Mouse (Mus musculus) urinary bladder, postnatal 0 days (tissue): Measurements from ENCODE around the gene Txndc17. TPM values are rescaled to one million over a fixed set of nuclear protein-coding genes. Genes with fewer than 3 reads are reported as not detected.

Source experiments
- polyA plus RNA-seq: library from polyadenylated mRNA; unstranded; fragments of >200 nt; fragmentation: Nextera tagmentation; extraction: Ambion mirVana; gene quantifications from 2 replicates; pipeline ENCODE4 v1.2.1, GENCODE M21; 2015

Gene Txndc17
- polyA plus RNA-seq = 245 and 246 TPM in 2 replicates

DNA sequence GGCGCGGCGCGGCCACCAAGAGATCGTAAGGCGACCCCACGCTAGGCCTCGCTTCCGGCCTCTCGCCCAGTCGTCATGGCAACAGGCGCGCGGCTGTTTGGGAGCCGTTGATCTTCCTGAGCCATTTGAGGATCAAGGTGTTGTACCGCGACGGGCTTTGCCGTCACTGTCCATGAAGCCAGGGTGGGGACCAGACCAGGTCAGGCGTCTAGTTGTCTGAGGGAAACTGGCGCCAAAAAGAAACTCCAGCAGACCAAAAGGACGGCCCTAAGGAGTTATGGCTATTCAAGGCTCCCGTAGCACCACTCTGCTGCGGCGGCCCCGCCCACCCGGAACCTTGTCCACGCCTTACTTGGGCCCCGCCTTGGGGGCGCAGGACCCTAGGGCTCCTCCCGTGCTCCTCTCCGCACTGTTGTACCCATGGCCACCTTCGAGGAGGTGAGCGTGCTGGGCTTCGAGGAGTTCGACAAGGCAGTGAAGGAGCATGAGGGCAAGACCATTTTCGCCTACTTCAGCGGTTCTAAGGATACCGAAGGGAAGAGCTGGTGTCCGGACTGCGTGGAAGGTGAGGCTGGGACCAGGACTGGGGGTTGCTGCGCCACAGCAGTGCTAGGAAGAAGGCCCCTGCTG lies at the start of gene Txndc17, which contains the start of gene 4933427D14Rik:
Txndc17 (plus strand) TSS at position 344 of the 630 bp plus-strand sequence.
4933427D14Rik (minus strand) TSS at position 256 of the 630 bp plus-strand sequence.

DNA sequence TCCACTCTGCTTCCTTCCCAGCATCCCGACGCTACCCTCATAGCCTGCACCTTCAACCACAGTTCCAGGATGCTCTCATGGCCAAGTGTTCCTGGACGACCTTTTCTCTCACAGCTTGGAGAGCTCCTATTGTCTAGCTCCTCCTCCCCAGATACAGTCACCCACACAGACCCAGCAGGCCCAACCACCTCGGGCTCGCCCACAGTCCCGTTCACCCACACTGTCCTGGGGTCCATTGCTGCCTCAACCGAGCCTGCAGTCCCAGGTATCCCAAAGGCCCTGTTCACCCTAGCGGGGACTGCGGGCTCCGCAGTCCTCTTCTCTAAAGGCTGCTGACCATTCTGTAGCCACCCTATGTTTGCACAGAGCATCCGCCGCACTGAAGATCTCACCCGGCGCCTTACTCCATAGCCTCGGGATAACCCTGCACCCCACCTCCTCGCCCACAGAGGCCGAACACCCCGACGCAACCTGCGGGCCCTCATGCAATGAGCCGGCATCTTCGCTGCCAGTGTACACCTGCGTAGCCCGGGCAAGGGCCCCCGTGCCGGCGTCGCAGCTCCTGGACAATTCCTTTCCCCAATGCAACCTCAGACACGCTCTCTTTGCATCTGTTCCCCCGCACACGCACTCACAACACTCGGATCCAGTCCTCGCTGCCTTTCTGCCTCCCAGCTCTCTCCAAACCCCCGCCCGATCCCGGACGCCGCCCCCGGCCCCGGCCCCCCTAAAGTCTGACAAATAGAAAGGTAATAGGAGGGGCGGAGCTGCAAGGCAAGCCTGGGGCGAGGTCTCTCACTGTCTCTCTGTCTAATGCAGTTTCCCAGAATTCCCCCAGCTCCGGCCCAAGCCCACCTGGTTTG lies 775 bp upstream of the Txndc17 start, which contains the start of gene Gm43951:
Gm43951 (minus strand) TSS at position 500 of the 863 bp plus-strand sequence.

DNA sequence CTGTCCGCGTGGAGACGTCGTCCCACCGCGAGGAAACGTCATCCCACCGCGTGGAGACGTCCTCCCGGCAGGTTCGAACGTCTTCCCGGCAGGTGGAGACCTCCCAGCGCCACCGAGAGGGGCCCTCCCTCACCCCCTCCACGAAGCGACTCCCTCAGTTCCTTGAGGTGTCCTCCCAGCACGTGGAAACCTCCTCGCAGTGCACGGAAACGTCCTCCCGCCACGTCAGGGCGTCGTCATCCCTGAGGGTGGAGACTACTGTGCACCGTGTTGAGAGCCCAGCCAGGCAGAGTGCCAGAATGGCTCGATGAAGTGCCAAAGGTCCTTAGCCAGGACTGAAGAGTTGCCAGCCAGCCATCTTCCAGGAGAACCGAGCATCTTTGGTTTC lies 8.1 kb downstream of the Txndc17 start, which contains the start of gene Med31:
Med31 (minus strand) TSS at position 183 of the 388 bp plus-strand sequence.

Other genes with a start within 250 kb of the Txndc17 start
- gene Aipl1, start 170.0 kb upstream of the Txndc17 start, polyA plus RNA-seq = 0.24 and 0.33 TPM in 2 replicates
- gene Pimreg, start 165.5 kb upstream of the Txndc17 start, polyA plus RNA-seq = 23.6 and 30.9 TPM in 2 replicates
- 1.2 and 1.3 TPM in 2 replicates for gene Pitpnm3, start 71.8 kb upstream of the Txndc17 start, polyA plus RNA-seq
- gene Gm43951, start 707 bp upstream of the Txndc17 start, polyA plus RNA-seq = 0.07 and 0.08 TPM in 2 replicates
- 6.2 and 6.6 TPM in 2 replicates for gene 4933427D14Rik, start 88 bp upstream of the Txndc17 start, polyA plus RNA-seq
- gene Med31, start 8.0 kb downstream of the Txndc17 start, polyA plus RNA-seq = 28.3 and 28.4 TPM in 2 replicates
- gene Slc13a5, start 59.7 kb downstream of the Txndc17 start, polyA plus RNA-seq = 0.06 and 0.08 TPM in 2 replicates
- 20.3 and 24.7 TPM in 2 replicates for gene Xaf1, start 94.1 kb downstream of the Txndc17 start, polyA plus RNA-seq
- gene Fbxo39, start 106.9 kb downstream of the Txndc17 start, polyA plus RNA-seq = not detected in 2 replicates
- gene Tekt1, start 154.9 kb downstream of the Txndc17 start, polyA plus RNA-seq = 0.11 TPM in 1 of 2 replicates, not detected in the other
- gene Smtnl2, start 204.2 kb downstream of the Txndc17 start, polyA plus RNA-seq = 31.2 and 39.8 TPM in 2 replicates
- gene Ggt6, start 228.0 kb downstream of the Txndc17 start, polyA plus RNA-seq = 1.1 and 1.4 TPM in 2 replicates
- 69.5 and 71.9 TPM in 2 replicates for gene Mybbp1a, start 233.8 kb downstream of the Txndc17 start, polyA plus RNA-seq